Mouse (Mus musculus): ENCODE measurements around the gene Gm14862. TPM values are rescaled to one million over a fixed set of nuclear protein-coding genes. Genes with fewer than 3 reads are reported as not detected.
"Not testable (repeated sequence)": the region's sequence is repeated elsewhere in the genome, so short reads cannot be mapped to it uniquely, and the experiment has no call there.

Gene Gm14862
- polyA plus RNA-seq (2016; fragmentation: Nextera tagmentation; extraction: Ambion mirVana): 0.29 and 0.33 TPM in 2 replicates

GRCm38 (mm10) chrX:9256766-9257165, at the start of gene Gm14862:
Gm14862 (minus strand) TSS chrX:9256899.
- H3K9me3 ChIP-seq: no peaks in the 10 kb centered on the region
- no peaks in the 10 kb centered on the region for H3K27me3 ChIP-seq
- H3K9ac ChIP-seq: no peak within 1 kb of the TSS
- H3K4me1 ChIP-seq: no peaks in the 10 kb centered on the region
- H3K4me2 ChIP-seq: no peak within 1 kb of the TSS
- H3K4me3 ChIP-seq (replicated peaks): no peak within 1 kb of the TSS
- no peak within 1 kb of the TSS for H3K27ac ChIP-seq
- WGBS: 80% methylated on average over 5 of the region's 5 CpGs
- ATAC-seq (ENCODE audit: low FRiP score): no peak
- H3K36me3 ChIP-seq (replicated peaks): no peaks in the 10 kb centered on the region

- no peak for ATAC-seq (ENCODE audit: low FRiP score)
- WGBS: 67% methylated on average over 1 of the region's 1 CpGs
These were observed 46.8 kb upstream of the Gm14862 start for GRCm38 (mm10) chrX:9303455-9303854.

GRCm38 (mm10) chrX:9302791-9303190, 46.1 kb upstream of the Gm14862 start:
- no peak overlapping the region for H3K4me2 ChIP-seq
- H3K9me3 ChIP-seq: no peaks in the 10 kb centered on the region
- no peak for ATAC-seq (ENCODE audit: low FRiP score)
- H3K36me3 ChIP-seq (replicated peaks): no peaks in the 10 kb centered on the region
- H3K27me3 ChIP-seq: no peaks in the 10 kb centered on the region
- no peak overlapping the region for H3K27ac ChIP-seq
- 86% methylated on average over 5 of the region's 5 CpGs for WGBS
- H3K4me3 ChIP-seq (replicated peaks): no peak overlapping the region
- no peak overlapping the region for H3K9ac ChIP-seq
- no peaks in the 10 kb centered on the region for H3K4me1 ChIP-seq

More at GRCm38 (mm10) chrX:9303455-9303854, 46.8 kb upstream of the Gm14862 start:
- Histone ChIP-seq H3K9ac (no peak overlapping the region), H3K4me1 (no peaks in the 10 kb centered on the region), H3K27ac (no peak overlapping the region), H3K36me3 (replicated peaks) (no peaks in the 10 kb centered on the region), H3K4me3 (replicated peaks) (no peak overlapping the region), H3K27me3 (no peaks in the 10 kb centered on the region), H3K4me2 (no peak overlapping the region), H3K9me3 (no peaks in the 10 kb centered on the region)

- 80% methylated on average over 5 of the region's 5 CpGs for WGBS
- Histone ChIP-seq H3K4me3 (replicated peaks) (no peak overlapping the region), H3K27me3 (no peaks in the 10 kb centered on the region), H3K4me1 (no peaks in the 10 kb centered on the region), H3K9me3 (no peaks in the 10 kb centered on the region), H3K27ac (no peak overlapping the region), H3K9ac (no peak overlapping the region), H3K36me3 (replicated peaks) (no peaks in the 10 kb centered on the region), H3K4me2 (no peak overlapping the region)
- ATAC-seq (ENCODE audit: low FRiP score): no peak
These were observed 41.7 kb upstream of the Gm14862 start for GRCm38 (mm10) chrX:9298413-9298864.

- H3K9me3 ChIP-seq; ATAC-seq (ENCODE audit: low FRiP score); H3K27me3 ChIP-seq; H3K4me3 ChIP-seq (replicated peaks); H3K4me1 ChIP-seq; H3K4me2 ChIP-seq; H3K36me3 ChIP-seq (replicated peaks); H3K27ac ChIP-seq; H3K9ac ChIP-seq: not testable (repeated sequence)
- 82% methylated on average over 4 of the region's 4 CpGs for WGBS
These were observed 36.6 kb upstream of the Gm14862 start for GRCm38 (mm10) chrX:9293140-9293829.

GRCm38 (mm10) chrX:9283464-9283863, 26.8 kb upstream of the Gm14862 start, which contains the start of gene H2al1m:
H2al1m (plus strand) TSS chrX:9283764.
- not testable (repeated sequence) for H3K4me1 ChIP-seq; H3K4me2 ChIP-seq; H3K9me3 ChIP-seq; ATAC-seq (ENCODE audit: low FRiP score); H3K36me3 ChIP-seq (replicated peaks); H3K27me3 ChIP-seq; H3K9ac ChIP-seq; H3K27ac ChIP-seq; H3K4me3 ChIP-seq (replicated peaks)
- WGBS: no CpG with 5 or more reads among the region's 1 CpGs

GRCm38 (mm10) chrX:9274321-9274720, 17.6 kb upstream of the Gm14862 start:
- WGBS: 71% methylated on average over 8 of the region's 8 CpGs
- no peak overlapping the region for H3K27ac ChIP-seq
- no peak overlapping the region for H3K4me2 ChIP-seq
- no peaks in the 10 kb centered on the region for H3K4me1 ChIP-seq
- H3K4me3 ChIP-seq (replicated peaks): no peak overlapping the region
- no peak overlapping the region for H3K9ac ChIP-seq
- H3K36me3 ChIP-seq (replicated peaks): no peaks in the 10 kb centered on the region
- no peaks in the 10 kb centered on the region for H3K9me3 ChIP-seq
- ATAC-seq (ENCODE audit: low FRiP score): no peak
- no peaks in the 10 kb centered on the region for H3K27me3 ChIP-seq

- ATAC-seq (ENCODE audit: low FRiP score): no peak
- Histone ChIP-seq H3K36me3 (replicated peaks) (no peaks in the 10 kb centered on the region), H3K4me1 (no peaks in the 10 kb centered on the region), H3K27ac (no peak overlapping the region), H3K9me3 (no peaks in the 10 kb centered on the region), H3K9ac (peak overlapping the region; percentile 61; the same call in 1 of the 2 replicates), H3K4me3 (replicated peaks) (peak overlapping the region; percentile 57), H3K27me3 (no peaks in the 10 kb centered on the region), H3K4me2 (peak overlapping the region; percentile 54)
- 47% methylated on average over 12 of the region's 12 CpGs for WGBS
These were observed 16.8 kb upstream of the Gm14862 start for GRCm38 (mm10) chrX:9273377-9274002.

- no peaks in the 10 kb centered on the region for H3K9me3 ChIP-seq
- no peaks in the 10 kb centered on the region for H3K4me1 ChIP-seq
- peak; percentile 90 for ATAC-seq (ENCODE audit: low FRiP score)
- no peaks in the 10 kb centered on the region for H3K27me3 ChIP-seq
- peak within 1 kb of the TSS; percentile 61 for H3K9ac ChIP-seq
- H3K4me2 ChIP-seq: peak within 1 kb of the TSS; percentile 54
- no peak within 1 kb of the TSS for H3K27ac ChIP-seq
- 12% methylated on average over 40 of the region's 94 CpGs for WGBS
- H3K4me3 ChIP-seq (replicated peaks): peak within 1 kb of the TSS; percentile 57
- no peaks in the 10 kb centered on the region for H3K36me3 ChIP-seq (replicated peaks)
These were observed 16.0 kb upstream of the Gm14862 start, which contains the start of gene Xk for GRCm38 (mm10) chrX:9272460-9273361. Xk (plus strand) TSS chrX:9272756.

GRCm38 (mm10) chrX:9271947-9272459, 15.3 kb upstream of the Gm14862 start:
- no peaks in the 10 kb centered on the region for H3K36me3 ChIP-seq (replicated peaks)
- H3K4me2 ChIP-seq: peak overlapping the region; percentile 54
- H3K4me3 ChIP-seq (replicated peaks): peak overlapping the region; percentile 57
- H3K9me3 ChIP-seq: no peaks in the 10 kb centered on the region
- no peak overlapping the region for H3K27ac ChIP-seq
- ATAC-seq (ENCODE audit: low FRiP score): peak; percentile 13; the same call in 1 of the 2 replicates
- H3K9ac ChIP-seq: no peak overlapping the region
- H3K4me1 ChIP-seq: no peaks in the 10 kb centered on the region
- 19% methylated on average over 8 of the region's 8 CpGs for WGBS
- no peaks in the 10 kb centered on the region for H3K27me3 ChIP-seq

GRCm38 (mm10) chrX:9271112-9271511, 14.4 kb upstream of the Gm14862 start:
- no peak for ATAC-seq (ENCODE audit: low FRiP score)
- no peak overlapping the region for H3K4me2 ChIP-seq
- H3K27me3 ChIP-seq: no peaks in the 10 kb centered on the region
- WGBS: 70% methylated on average over 3 of the region's 3 CpGs
- H3K27ac ChIP-seq: no peak overlapping the region
- H3K36me3 ChIP-seq (replicated peaks): no peaks in the 10 kb centered on the region
- H3K4me1 ChIP-seq: no peaks in the 10 kb centered on the region
- no peak overlapping the region for H3K9ac ChIP-seq
- H3K4me3 ChIP-seq (replicated peaks): no peak overlapping the region
- H3K9me3 ChIP-seq: no peaks in the 10 kb centered on the region

- no peak overlapping the region for H3K4me2 ChIP-seq
- H3K4me1 ChIP-seq: no peaks in the 10 kb centered on the region
- no peak overlapping the region for H3K27ac ChIP-seq
- no peaks in the 10 kb centered on the region for H3K9me3 ChIP-seq
- H3K4me3 ChIP-seq (replicated peaks): no peak overlapping the region
- H3K9ac ChIP-seq: no peak overlapping the region
- no peaks in the 10 kb centered on the region for H3K27me3 ChIP-seq
- ATAC-seq (ENCODE audit: low FRiP score): no peak
- 87% methylated on average over 1 of the region's 1 CpGs for WGBS
- H3K36me3 ChIP-seq (replicated peaks): no peaks in the 10 kb centered on the region
These were observed 2.6 kb upstream of the Gm14862 start for GRCm38 (mm10) chrX:9259267-9259666.
